Mouse (Mus musculus) thymus, postnatal 10 days (tissue): Measurements from ENCODE around the gene Fas.

ENCODE experiments used
- DNase-seq, 2 experiments: peaks; one replicate each; pipeline ENCODE4 v3.0.0; 2021; ENCODE audit warnings: low spot score in 2 of 2

Fas gene

GRCm38 (mm10) chr19:34353291-34353805, 62.9 kb downstream of the Fas start:
- no peak for DNase-seq

- DNase-seq: no peak
Measured at GRCm38 (mm10) chr19:34362639-34363038, 72.2 kb downstream of the Fas start.

- no peak for DNase-seq
Measured at GRCm38 (mm10) chr19:34369551-34369950, 79.1 kb downstream of the Fas start.

GRCm38 (mm10) chr19:34370397-34370796, 79.9 kb downstream of the Fas start:
- DNase-seq: no peak
